Comparison of ENCODE assay signal across 9 mouse cellular contexts in genomic region chr5:125244825-125245533, GRCm38 (mm10).
A peak's percentile ranks its signal among the peaks of the same experiment; 100 is the strongest.
DNase-seq lines count a peak whose midpoint lies in the region; ATAC-seq lines count a peak whose summit lies in the region.
"Had no signal": no experiment of that assay in that cellular context is flagged by ENCODE, and none has a peak within 500 bp of the region (broad histone marks: within the 10 kb centered on the region; RNA-seq: fewer than 3 reads in every experiment).

No protein-coding gene starts in this region.

- H3K27me3 ChIP-seq in limb, embryonic 11.5 days (ENCODE audit: control insufficient read depth, insufficient read depth, low read length) = no peaks in the 10 kb centered on the region
- H3K27me3 ChIP-seq in stomach, embryonic 15.5 days (replicated peaks) = no peaks in the 10 kb centered on the region

- peak overlapping the region; percentile 56 for H3K9ac ChIP-seq in limb, embryonic 11.5 days (ENCODE audit: low read length)
- no peak overlapping the region for H3K9ac ChIP-seq in stomach, embryonic 15.5 days

- H3K4me2 ChIP-seq in limb, embryonic 11.5 days (ENCODE audit: low read depth, severe bottlenecking) = peak overlapping the region; percentile 77
- peak overlapping the region; percentile 56 for H3K4me2 ChIP-seq in stomach, embryonic 15.5 days

- no peak for ATAC-seq in cerebellum, adult (ENCODE audit: insufficient number of reproducible peaks, low FRiP score, low TSS enrichment)
- no peak for ATAC-seq in limb, embryonic 11.5 days (ENCODE audit: insufficient number of reproducible peaks, low FRiP score, low TSS enrichment, low read depth)
- peak; percentile 1; the same call in 1 of the 2 replicates for ATAC-seq in stomach, embryonic 15.5 days (ENCODE audit: insufficient read depth, low FRiP score, low read depth)
- ATAC-seq in megakaryocyte, adult 5-6 weeks (ENCODE audit: poor library complexity, severe bottlenecking) = no peak

- no peaks in the 10 kb centered on the region for H3K9me3 ChIP-seq in limb, embryonic 11.5 days (ENCODE audit: control insufficient read depth, low read length)
- H3K9me3 ChIP-seq in stomach, embryonic 15.5 days = no peaks in the 10 kb centered on the region

- H3K4me1 ChIP-seq in limb, embryonic 11.5 days (ENCODE audit: control insufficient read depth, insufficient read depth, low read length) = peaks cover 23% of the 10 kb centered on the region
- H3K4me1 ChIP-seq in stomach, embryonic 15.5 days = peaks cover 17% of the 10 kb centered on the region

- DNase-seq in cerebellum, postnatal 10 days = peak; percentile 77 to 84
- peak; percentile 54 to 69 for DNase-seq in right cerebral cortex, postnatal 10 days (ENCODE audit: low spot score in 2 of 2)
- DNase-seq in right cerebral cortex, postnatal 4 days = no peak
- peak; percentile 46 for DNase-seq in limb, embryonic 11.5 days (ENCODE audit: low spot score)
- DNase-seq in frontal cortex, postnatal 14 days (ENCODE audit: low spot score in 2 of 2) = no peak

- WGBS in limb, embryonic 11.5 days = 12% methylated on average over 13 of the region's 13 CpGs
- WGBS in stomach, embryonic 15.5 days = 23% methylated on average over 13 of the region's 13 CpGs

- H3K36me3 ChIP-seq in limb, embryonic 11.5 days (ENCODE audit: control insufficient read depth, insufficient read depth, low read length) = no peaks in the 10 kb centered on the region
- H3K36me3 ChIP-seq in stomach, embryonic 15.5 days = no peaks in the 10 kb centered on the region

- no peak overlapping the region for H3K27ac ChIP-seq in limb, embryonic 11.5 days (replicated peaks; ENCODE audit: low read depth, low read length)
- H3K27ac ChIP-seq in stomach, embryonic 15.5 days = peak overlapping the region; percentile 57; the same call in 1 of the 2 replicates

- H3K4me3 ChIP-seq in limb, embryonic 11.5 days (ENCODE audit: low read depth, low read length) = peak overlapping the region; percentile 24
- peak overlapping the region; percentile 26; the same call in 1 of the 2 replicates for H3K4me3 ChIP-seq in stomach, embryonic 15.5 days (replicated peaks)
- H3K4me3 ChIP-seq: megakaryocyte, embryonic 14.5 days had no signal

Comparison
In these comparisons a context has a peak if more than half of its experiments do, and no peak if none do; other contexts are left out.
1. DNase-seq: peak in cerebellum, postnatal 10 days (2 of 2), right cerebral cortex, postnatal 10 days (2 of 2) and limb, embryonic 11.5 days (single experiment); none in right cerebral cortex, postnatal 4 days (single experiment) and frontal cortex, postnatal 14 days (0 of 2).